Mouse (Mus musculus): ENCODE measurements at regions not wholly inside any gene's neighbourhood (a gene's known extent, or its start where the extent isn't known, plus 50 kb on each side); places are given as distances from the start of the nearest gene placed in this dataset.

DNA sequence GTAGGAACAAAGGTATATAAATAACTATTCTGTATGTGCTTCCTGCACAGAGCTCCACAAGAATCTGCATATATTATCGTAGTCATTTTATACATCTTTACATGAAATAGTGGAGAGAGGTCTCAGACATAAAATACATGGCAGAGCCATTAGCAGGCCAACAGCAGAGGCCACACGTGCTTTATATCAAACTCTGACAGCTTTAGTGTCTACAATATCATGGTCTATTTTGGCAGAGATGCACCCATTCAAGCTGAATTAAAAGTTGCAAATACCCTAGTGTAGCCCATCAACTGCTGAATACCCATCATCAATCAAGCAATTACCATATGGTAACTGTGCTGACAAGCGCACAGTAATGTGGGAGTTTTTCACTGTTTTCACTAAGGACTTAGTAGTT, 659.1 kb downstream of the Flrt2 start:
- TF ChIP-seq POLR2A (IDR thresholded peaks at IDR 0.05; ENCODE audit: borderline replicate concordance, extremely low read depth, insufficient read depth, insufficient read length, poor library complexity, severe bottlenecking) (no peak), CTCF (IDR thresholded peaks at IDR 0.05; ENCODE audit: borderline replicate concordance, extremely low read depth, insufficient read depth, insufficient read length) (no peak)

All from brain, embryonic 14.5 days (tissue).